Comparison of ENCODE assay signal across 9 mouse cellular contexts in genomic region chr5:33704945-33705611, GRCm38 (mm10). TPM values are rescaled to one million over a fixed set of nuclear protein-coding genes. Genes with fewer than 3 reads are reported as not detected.
DNase-seq lines count a peak whose midpoint lies in the region; TF ChIP-seq lines count a peak whose summit lies in the region.
"Had no signal": no experiment of that assay in that cellular context is flagged by ENCODE, and none has a peak within 500 bp of the region (broad histone marks: within the 10 kb centered on the region; RNA-seq: fewer than 3 reads in every experiment).

No protein-coding gene starts in this region.

- H3K4me3 ChIP-seq in lung, adult 2 months (replicated peaks; ENCODE audit: extremely low read depth, low read depth, low read length): no peak overlapping the region
- H3K4me3 ChIP-seq in left cerebral cortex, adult 2 months: no peak overlapping the region

- TF ChIP-seq POLR2A in lung, adult 2 months (IDR thresholded peaks at IDR 0.05; ENCODE audit: borderline replicate concordance, extremely low read depth, low read depth, low read length): no peak

- no peak overlapping the region for H3K27ac ChIP-seq in left cerebral cortex, adult 2 months

- WGBS in lung, adult 2 months: 41% methylated on average over 11 of the region's 11 CpGs

- TF ChIP-seq CTCF in lung, adult 2 months (IDR thresholded peaks at IDR 0.05; ENCODE audit: insufficient read depth, low read length): no peak
- TF ChIP-seq CTCF in left cerebral cortex, adult 2 months (IDR thresholded peaks at IDR 0.05): no peak

- intact Hi-C loops in left cerebral cortex, adult 2 months (cut with DNase I): no loop called here

- H3K4me1 ChIP-seq in lung, adult 2 months (ENCODE audit: control insufficient read depth, insufficient read depth, low read length): peaks cover 27% of the 10 kb centered on the region

- peak; percentile 48 for DNase-seq in cerebellum, adult 11-12 months
- no peak for DNase-seq in cerebellum, adult 11 months
- DNase-seq in lung, postnatal 4 days: peak; percentile 45 to 75
- no peak for DNase-seq in lung, adult 2 months
- peak; percentile 40 to 59 for DNase-seq in left cerebral cortex, adult 2 months (ENCODE audit: extremely low spot score in 1 of 2, low spot score in 2 of 2)
- DNase-seq in right cerebral cortex, postnatal 10 days (ENCODE audit: low spot score in 2 of 2): peak; percentile 79 to 85
- no peak for DNase-seq in urinary bladder, postnatal 25 days (ENCODE audit: low spot score)
- DNase-seq in urinary bladder, adult 2 months (ENCODE audit: low spot score): no peak

RNA-seq across cellular contexts. Expression of gene Fgfr3, which starts 16.4 kb away (rescaled TPM):
- 237 and 258 TPM in 2 replicates for polyA plus RNA-seq in lung, adult 2 months (2012; rRNA removed)
- 100 to 1,000 TPM; 112 to 140 TPM for total RNA-seq in left cerebral cortex, adult 2 months (2021)
- 62.9 and 69.6 TPM in 2 replicates for polyA plus RNA-seq in urinary bladder, adult 2 months (2012; rRNA removed)
- total RNA-seq: neutrophil, adult 5-6 weeks had no signal

RNA-seq across cellular contexts. Expression of gene Tmem129, which starts 46.9 kb away (rescaled TPM):
- polyA plus RNA-seq in lung, adult 2 months (2012; rRNA removed): 41.5 and 46.1 TPM in 2 replicates
- 10 to 100 TPM; 24.8 to 26.7 TPM for total RNA-seq in left cerebral cortex, adult 2 months (2021)
- polyA plus RNA-seq in urinary bladder, adult 2 months (2012; rRNA removed): 30.9 and 39.0 TPM in 2 replicates

RNA-seq across cellular contexts. Expression of gene Tacc3, which starts 47.1 kb away (rescaled TPM):
- polyA plus RNA-seq in lung, adult 2 months (2012; rRNA removed): 3.1 and 5.3 TPM in 2 replicates
- 1 to 10 TPM; 5.3 to 7.2 TPM for total RNA-seq in left cerebral cortex, adult 2 months (2021)
- polyA plus RNA-seq in urinary bladder, adult 2 months (2012; rRNA removed): 6.6 and 6.9 TPM in 2 replicates

RNA-seq across cellular contexts. Expression of gene Slbp, which starts 52.7 kb away (rescaled TPM):
- 20.4 and 21.3 TPM in 2 replicates for polyA plus RNA-seq in lung, adult 2 months (2012; rRNA removed)
- total RNA-seq in left cerebral cortex, adult 2 months (2021): 10 to 100 TPM; 24.4 to 25.7 TPM
- polyA plus RNA-seq in urinary bladder, adult 2 months (2012; rRNA removed): 24.1 and 28.1 TPM in 2 replicates

Comparison
In these comparisons a context has a peak if more than half of its experiments do, and no peak if none do; other contexts are left out.
1. DNase-seq: peak in cerebellum, adult 11-12 months (single experiment), lung, postnatal 4 days (2 of 2), left cerebral cortex, adult 2 months (2 of 2) and right cerebral cortex, postnatal 10 days (2 of 2); none in cerebellum, adult 11 months (single experiment), lung, adult 2 months (single experiment), urinary bladder, postnatal 25 days (single experiment) and urinary bladder, adult 2 months (single experiment).